Mouse (Mus musculus) brown adipose tissue, adult 24 weeks (tissue): ENCODE data around the gene Gm37596. TPM values are rescaled to one million over a fixed set of nuclear protein-coding genes. Genes with fewer than 3 reads are reported as not detected.
"Not testable (repeated sequence)": the region's sequence is repeated elsewhere in the genome, so short reads cannot be mapped to it uniquely, and the experiment has no call there.

Experiments
- H3K27ac ChIP-seq: fragments of 200-500 bp; replicated peaks from 2 replicates; pipeline ENCODE4 v1.5.1; 2012; ENCODE audit warnings: low read depth, mild to moderate bottlenecking, low read length
- H3K4me1 ChIP-seq: fragments of 200-500 bp; 2 replicates; pipeline ENCODE4 v1.6.1; 2012; ENCODE audit warnings: low read length, mixed read lengths; ENCODE audit not compliant: control insufficient read depth, insufficient read depth, insufficient read length
- H3K4me3 ChIP-seq: fragments of 200-500 bp; 2 replicates; pipeline ENCODE4 v1.5.1; 2012; ENCODE audit warnings: low read depth, mild to moderate bottlenecking, low read length, moderate library complexity; ENCODE audit not compliant: insufficient read depth
- polyA plus RNA-seq: library from polyadenylated mRNA; stranded (reverse); fragments of >200 nt; gene quantifications from 2 replicates; pipeline ENCODE4 v1.2.4, GENCODE M21; 2012; ENCODE audit not compliant: missing spikeins, insufficient read depth, insufficient read length

The Gm37596 gene
- polyA plus RNA-seq, result not detected in 2 replicates

DNA sequence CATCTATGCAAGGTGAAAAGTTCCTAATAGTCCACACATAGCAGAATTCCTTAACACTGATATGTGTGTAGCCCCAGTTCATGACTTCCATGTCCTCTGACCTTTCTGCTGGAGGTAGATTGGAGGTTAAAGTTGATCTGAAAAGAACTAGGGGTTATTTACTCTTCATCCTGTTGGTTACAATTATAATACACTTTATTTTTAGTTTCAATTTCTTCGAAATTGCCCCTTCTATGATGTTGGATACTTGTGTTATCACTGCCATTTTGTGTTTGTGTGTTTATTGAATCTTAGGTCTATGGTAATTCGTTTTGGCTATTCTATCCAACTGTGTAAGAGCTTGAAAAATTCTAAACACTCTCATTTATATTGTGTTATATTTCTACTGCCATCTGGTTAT, at the start of gene Gm37596:
TSS of gene Gm37596 (minus strand) at position 101 of the 400 bp plus-strand sequence.
- not testable (repeated sequence) for H3K27ac ChIP-seq, H3K4me3 ChIP-seq, H3K4me1 ChIP-seq

DNA sequence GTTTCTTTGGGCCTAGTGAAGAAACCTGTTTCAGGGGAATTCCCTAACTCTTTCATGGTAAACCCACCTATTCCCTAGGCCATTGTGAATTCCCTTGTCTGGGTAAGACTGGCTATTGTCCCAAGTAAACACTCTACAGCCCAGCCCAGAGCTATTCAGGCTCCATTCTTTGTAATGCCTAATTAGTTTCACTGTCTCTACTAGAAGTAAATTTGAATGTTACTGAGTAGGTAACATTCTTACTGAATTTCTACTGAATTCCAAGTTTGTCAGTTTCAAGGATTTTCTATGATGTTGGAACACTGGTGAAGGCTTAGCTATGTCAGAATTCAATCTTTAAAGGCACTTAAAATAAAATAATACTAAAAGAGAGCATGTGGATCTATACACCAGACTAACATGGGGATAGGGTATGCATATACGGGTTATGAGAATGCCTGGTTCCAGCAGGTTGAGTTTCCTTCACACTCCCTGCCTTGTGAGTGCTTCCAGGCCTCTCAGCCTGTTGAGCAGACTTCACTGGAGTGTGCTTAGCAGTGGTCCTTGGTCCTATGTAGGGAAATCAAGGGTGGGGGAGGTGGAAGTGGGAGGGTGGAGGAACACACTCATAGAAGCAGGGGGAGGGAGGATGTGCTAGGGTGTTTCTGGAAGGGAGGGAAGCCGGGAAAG, 16.2 kb upstream of the Gm37596 start:
- H3K4me1 ChIP-seq, result not testable (repeated sequence)

DNA sequence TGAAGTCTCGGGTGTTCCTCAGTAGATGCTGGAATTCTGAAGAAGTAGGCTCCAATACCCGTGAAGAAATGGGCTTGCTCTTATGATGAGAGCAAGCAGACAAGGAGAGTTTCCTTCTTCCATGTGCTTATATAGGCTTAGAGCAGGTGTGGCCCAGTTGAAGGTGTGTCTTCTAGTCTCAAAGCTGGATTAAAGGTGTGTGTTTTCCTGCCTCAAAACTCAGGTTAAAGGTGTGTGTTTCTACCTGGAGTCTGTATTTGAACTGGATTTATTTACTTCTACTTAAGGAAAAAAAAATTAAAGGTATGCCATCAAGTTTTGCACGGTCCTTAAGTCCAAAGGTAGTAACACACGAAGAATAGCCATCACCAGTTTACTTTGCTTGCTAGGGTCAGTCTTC, 16.7 kb downstream of the Gm37596 start, which contains the start of gene Tdpoz1:
TSS of gene Tdpoz1 (minus strand) at position 101 of the 400 bp plus-strand sequence.
- H3K4me1 ChIP-seq, H3K4me3 ChIP-seq, H3K27ac ChIP-seq: not testable (repeated sequence)

More for the DNA sequence above, 16.2 kb upstream of the Gm37596 start:
- H3K27ac ChIP-seq, H3K4me3 ChIP-seq: not testable (repeated sequence)

DNA sequence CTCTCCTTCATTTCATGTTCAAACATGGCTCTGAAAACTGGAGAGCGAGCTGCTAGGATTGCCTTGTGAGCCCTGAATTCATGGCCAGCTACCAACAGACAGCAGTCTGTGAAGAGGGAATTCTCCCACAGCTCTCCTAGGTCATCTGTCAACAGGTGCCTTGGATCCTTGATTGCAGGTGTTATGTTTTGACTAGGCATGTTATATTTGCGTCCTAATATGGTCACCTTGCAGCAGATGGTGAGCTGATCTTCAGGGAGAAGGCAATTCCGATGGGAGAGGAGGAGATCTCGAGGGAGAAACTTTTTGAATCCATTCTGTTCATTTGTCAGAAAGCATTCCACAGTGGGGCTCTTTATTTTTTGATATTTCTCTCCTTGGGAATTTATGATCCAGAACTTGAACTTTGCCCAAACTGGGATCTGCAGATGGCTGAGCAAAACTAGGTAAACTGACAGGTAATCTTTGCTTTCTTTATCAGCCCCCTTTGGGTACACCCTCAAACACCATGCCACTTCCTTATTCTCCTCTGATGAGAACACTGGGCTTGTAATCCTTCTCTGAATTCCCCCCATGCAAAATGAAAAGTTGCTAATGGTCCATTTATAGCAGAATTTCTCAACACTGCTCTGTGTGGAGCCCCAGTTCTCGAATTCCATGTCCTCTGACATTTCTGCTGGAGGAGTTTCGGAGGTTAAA, 21.9 kb downstream of the Gm37596 start:
- H3K4me1 ChIP-seq, H3K4me3 ChIP-seq: not testable (repeated sequence)

DNA sequence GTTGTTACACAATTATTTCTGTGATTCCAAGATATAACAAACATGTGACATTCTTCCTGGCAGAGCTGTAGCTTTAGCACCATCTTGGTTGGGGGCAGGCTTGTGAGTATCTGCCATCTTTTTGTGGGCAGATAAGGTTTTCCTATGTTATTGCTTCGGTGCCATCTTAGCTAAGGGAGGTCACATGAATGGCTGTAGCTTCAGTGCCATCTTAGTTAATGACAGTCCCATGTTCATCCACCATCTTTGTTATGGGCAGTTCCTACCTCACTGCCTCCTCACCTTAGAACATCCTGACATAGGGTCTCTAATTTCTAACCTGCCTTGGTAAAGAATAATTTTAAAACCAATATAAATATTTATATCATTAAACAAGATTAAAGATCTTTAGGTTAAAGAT, 38.6 kb downstream of the Gm37596 start:
- Histone ChIP-seq H3K27ac (no peak overlapping the region), H3K4me1 (no peaks in the 10 kb centered on the region), H3K4me3 (no peak overlapping the region)

More for the DNA sequence above, 21.9 kb downstream of the Gm37596 start:
- not testable (repeated sequence) for H3K27ac ChIP-seq

DNA sequence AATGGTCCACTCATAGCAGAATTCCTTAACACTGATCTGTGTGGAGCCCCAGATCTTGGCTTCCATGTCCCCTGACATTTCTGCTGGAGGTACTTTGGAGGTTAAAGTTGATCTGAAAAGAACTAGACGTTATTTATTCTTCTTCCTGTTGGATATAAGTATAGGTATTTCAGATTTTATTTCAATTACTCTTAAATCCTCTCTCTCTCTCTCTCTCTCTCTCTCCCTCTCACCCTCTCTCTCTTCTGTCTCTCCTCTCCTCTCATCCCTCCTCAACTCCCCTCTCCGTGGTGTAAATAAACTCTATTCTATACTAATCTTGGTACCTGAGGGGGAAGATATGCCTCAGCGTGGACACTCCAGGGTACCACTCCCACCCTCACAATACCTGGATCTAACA, 40.3 kb downstream of the Gm37596 start, which contains the start of gene Tdpoz2:
TSS of gene Tdpoz2 (minus strand) at position 101 of the 400 bp plus-strand sequence.
- H3K4me3 ChIP-seq, result no peak within 1 kb of the TSS
- H3K4me1 ChIP-seq, result no peaks in the 10 kb centered on the region

More for the DNA sequence above, 40.3 kb downstream of the Gm37596 start, which contains the start of gene Tdpoz2:
- H3K27ac ChIP-seq, result no peak within 1 kb of the TSS

Other genes starting within 250 kb of the Gm37596 start
- not detected in 2 replicates for gene Tchhl1, start 224.3 kb downstream of the Gm37596 start, polyA plus RNA-seq
- 790 and 869 TPM in 2 replicates for gene S100a11, start 172.6 kb downstream of the Gm37596 start, polyA plus RNA-seq
- gene S100a10, start 138.0 kb downstream of the Gm37596 start, polyA plus RNA-seq, result 381 and 572 TPM in 2 replicates
- not detected in 2 replicates for gene Tdpoz2, start 40.4 kb downstream of the Gm37596 start, polyA plus RNA-seq
- gene Tdpoz1, start 16.8 kb downstream of the Gm37596 start, polyA plus RNA-seq, result not detected in 2 replicates
- gene Gm5773, start 79.9 kb upstream of the Gm37596 start, polyA plus RNA-seq, result not detected in 2 replicates
- gene Tdpoz4, start 103.3 kb upstream of the Gm37596 start, polyA plus RNA-seq, result not detected in 2 replicates
- not detected in 2 replicates for gene Tdpoz3, start 132.9 kb upstream of the Gm37596 start, polyA plus RNA-seq